Mouse (Mus musculus): Measurements from ENCODE around the gene Cyfip2.

- TF ChIP-seq CTCF (IDR thresholded peaks at IDR 0.05; ENCODE audit: low read depth, low read length) (no peak), POLR2A (IDR thresholded peaks at IDR 0.05; ENCODE audit: extremely low read depth, insufficient read depth, low read length) (no peak)
These were observed 25.9 kb downstream of the Cyfip2 start for GRCm38 (mm10) chr11:46286803-46287202.

All from liver, adult 2 months (tissue).